Mouse (Mus musculus): Measurements from ENCODE around the gene Smim7. TPM values are rescaled to one million over a fixed set of nuclear protein-coding genes. Genes with fewer than 3 reads are reported as not detected.

Smim7 gene
- polyA plus RNA-seq, 1 experiment from 2014 or later, result 122 TPM

- H3K4me3 ChIP-seq, result peak overlapping the region; percentile 72
- peaks cover 36% of the 10 kb centered on the region for H3K4me1 ChIP-seq (replicated peaks)
- H3K36me3 ChIP-seq, result peaks cover 13% of the 10 kb centered on the region
- H3K9ac ChIP-seq, result peak overlapping the region; percentile 60
- H3K9me3 ChIP-seq, result no peaks in the 10 kb centered on the region
- 7% methylated on average over 10 of the region's 10 CpGs for WGBS
- H3K4me2 ChIP-seq, result peak overlapping the region; percentile 87
- H3K27ac ChIP-seq (replicated peaks), result peak overlapping the region; percentile 85
- H3K27me3 ChIP-seq, result no peaks in the 10 kb centered on the region
- ATAC-seq (ENCODE audit: low FRiP score, low read depth), result no peak
Observed at GRCm38 (mm10) chr8:72572507-72572906, 1.6 kb upstream of the Smim7 start.

- peaks cover 36% of the 10 kb centered on the region for H3K4me1 ChIP-seq (replicated peaks)
- peaks cover 19% of the 10 kb centered on the region for H3K36me3 ChIP-seq
- peak within 1 kb of the TSS; percentile 62 for H3K9ac ChIP-seq
- H3K27ac ChIP-seq (replicated peaks), result peak within 1 kb of the TSS; percentile 85
- peak within 1 kb of the TSS; percentile 87 for H3K4me2 ChIP-seq
- peak within 1 kb of the TSS; percentile 72 for H3K4me3 ChIP-seq
- WGBS, result under 1% methylated on average over 40 of the region's 45 CpGs
- H3K27me3 ChIP-seq, result no peaks in the 10 kb centered on the region
- no peaks in the 10 kb centered on the region for H3K9me3 ChIP-seq
- ATAC-seq (ENCODE audit: low FRiP score, low read depth), result peak; percentile 35
Observed at GRCm38 (mm10) chr8:72571611-72572473, 954 bp upstream of the Smim7 start, which contains the start of gene Tmem38a. Tmem38a (plus strand) TSS chr8:72572055.

- no peaks in the 10 kb centered on the region for H3K27me3 ChIP-seq
- ATAC-seq (ENCODE audit: low FRiP score, low read depth), result no peak
- no peak overlapping the region for H3K4me2 ChIP-seq
- H3K36me3 ChIP-seq, result peaks cover 43% of the 10 kb centered on the region
- H3K9ac ChIP-seq, result no peak overlapping the region
- H3K4me3 ChIP-seq, result no peak overlapping the region
- H3K4me1 ChIP-seq (replicated peaks), result peaks cover 20% of the 10 kb centered on the region
- WGBS, result 93% methylated on average over 2 of the region's 2 CpGs
- H3K27ac ChIP-seq (replicated peaks), result no peak overlapping the region
- H3K9me3 ChIP-seq, result no peaks in the 10 kb centered on the region
Observed at GRCm38 (mm10) chr8:72565970-72566369, 4.9 kb downstream of the Smim7 start.

GRCm38 (mm10) chr8:72561111-72561689, 9.7 kb downstream of the Smim7 start:
- no peak overlapping the region for H3K9ac ChIP-seq
- 88% methylated on average over 1 of the region's 1 CpGs for WGBS
- H3K36me3 ChIP-seq, result peaks cover 35% of the 10 kb centered on the region
- H3K27ac ChIP-seq (replicated peaks), result no peak overlapping the region
- no peak overlapping the region for H3K4me3 ChIP-seq
- H3K4me1 ChIP-seq (replicated peaks), result no peaks in the 10 kb centered on the region
- no peak overlapping the region for H3K4me2 ChIP-seq
- ATAC-seq (ENCODE audit: low FRiP score, low read depth), result no peak
- no peaks in the 10 kb centered on the region for H3K9me3 ChIP-seq
- H3K27me3 ChIP-seq, result no peaks in the 10 kb centered on the region

GRCm38 (mm10) chr8:72555770-72556169, 15.1 kb downstream of the Smim7 start:
- ATAC-seq (ENCODE audit: low FRiP score, low read depth), result no peak
- H3K36me3 ChIP-seq, result peaks cover 31% of the 10 kb centered on the region

GRCm38 (mm10) chr8:72549314-72549892, 21.5 kb downstream of the Smim7 start:
- peaks cover 8% of the 10 kb centered on the region; the same call in 1 of the 2 replicates for H3K36me3 ChIP-seq
- H3K9me3 ChIP-seq, result no peaks in the 10 kb centered on the region
- peaks cover 55% of the 10 kb centered on the region for H3K4me1 ChIP-seq (replicated peaks)
- H3K4me2 ChIP-seq, result peak overlapping the region; percentile 99
- no peak for ATAC-seq (ENCODE audit: low FRiP score, low read depth)
- H3K27me3 ChIP-seq, result no peaks in the 10 kb centered on the region
- peak overlapping the region; percentile 99 for H3K9ac ChIP-seq
- peak overlapping the region; percentile 94 for H3K4me3 ChIP-seq
- WGBS, result 13% methylated on average over 5 of the region's 5 CpGs
- H3K27ac ChIP-seq (replicated peaks), result peak overlapping the region; percentile 87

More at GRCm38 (mm10) chr8:72555770-72556169, 15.1 kb downstream of the Smim7 start:
- no peak overlapping the region for H3K27ac ChIP-seq (replicated peaks)
- peaks cover 12% of the 10 kb centered on the region; the same call in 1 of the 2 replicates for H3K4me1 ChIP-seq (replicated peaks)
- H3K27me3 ChIP-seq, result no peaks in the 10 kb centered on the region
- H3K9ac ChIP-seq, result no peak overlapping the region
- H3K4me3 ChIP-seq, result no peak overlapping the region
- no peak overlapping the region for H3K4me2 ChIP-seq
- H3K9me3 ChIP-seq, result no peaks in the 10 kb centered on the region
- 51% methylated on average over 4 of the region's 4 CpGs for WGBS

- Histone ChIP-seq H3K27me3 (no peaks in the 10 kb centered on the region), H3K27ac (replicated peaks) (peak overlapping the region; percentile 87), H3K9me3 (no peaks in the 10 kb centered on the region), H3K9ac (peak overlapping the region; percentile 99), H3K4me2 (peak overlapping the region; percentile 99), H3K4me3 (peak overlapping the region; percentile 94), H3K4me1 (replicated peaks) (peaks cover 55% of the 10 kb centered on the region), H3K36me3 (peaks cover 7% of the 10 kb centered on the region; the same call in 1 of the 2 replicates)
- WGBS, result under 1% methylated on average over 43 of the region's 45 CpGs
- ATAC-seq (ENCODE audit: low FRiP score, low read depth), result peak; percentile 6
Observed at GRCm38 (mm10) chr8:72548644-72549313, 22.1 kb downstream of the Smim7 start.

GRCm38 (mm10) chr8:72547802-72548643, 22.9 kb downstream of the Smim7 start, which contains the start of gene Med26:
Med26 (minus strand) TSS chr8:72548270.
- ATAC-seq (ENCODE audit: low FRiP score, low read depth), result peak; percentile 96
- peaks cover 55% of the 10 kb centered on the region for H3K4me1 ChIP-seq (replicated peaks)
- no peaks in the 10 kb centered on the region for H3K27me3 ChIP-seq
- H3K9ac ChIP-seq, result peak within 1 kb of the TSS; percentile 99
- H3K36me3 ChIP-seq, result peaks cover 3% of the 10 kb centered on the region; the same call in 1 of the 2 replicates
- peak within 1 kb of the TSS; percentile 99 for H3K4me2 ChIP-seq
- under 1% methylated on average over 85 of the region's 92 CpGs for WGBS
- H3K9me3 ChIP-seq, result no peaks in the 10 kb centered on the region
- H3K4me3 ChIP-seq, result peak within 1 kb of the TSS; percentile 94
- peak within 1 kb of the TSS; percentile 87 for H3K27ac ChIP-seq (replicated peaks)

- Histone ChIP-seq H3K27ac (replicated peaks) (peak overlapping the region; percentile 87), H3K4me3 (peak overlapping the region; percentile 94), H3K4me1 (replicated peaks) (peaks cover 48% of the 10 kb centered on the region), H3K36me3 (peaks cover 3% of the 10 kb centered on the region; the same call in 1 of the 2 replicates), H3K4me2 (peak overlapping the region; percentile 99), H3K9ac (peak overlapping the region; percentile 99), H3K27me3 (no peaks in the 10 kb centered on the region), H3K9me3 (no peaks in the 10 kb centered on the region)
- ATAC-seq (ENCODE audit: low FRiP score, low read depth), result peak; percentile 4; the same call in 1 of the 2 replicates
- WGBS, result 1% methylated on average over 27 of the region's 27 CpGs
Observed at GRCm38 (mm10) chr8:72547122-72547801, 23.6 kb downstream of the Smim7 start.

- H3K27me3 ChIP-seq, result no peaks in the 10 kb centered on the region
- no peak for ATAC-seq (ENCODE audit: low FRiP score, low read depth)
- no peak overlapping the region for H3K9ac ChIP-seq
- no peaks in the 10 kb centered on the region for H3K9me3 ChIP-seq
- H3K4me3 ChIP-seq, result no peak overlapping the region
- H3K36me3 ChIP-seq, result peaks cover 3% of the 10 kb centered on the region; the same call in 1 of the 2 replicates
- no peaks in the 10 kb centered on the region for H3K4me1 ChIP-seq (replicated peaks)
- no peak overlapping the region for H3K27ac ChIP-seq (replicated peaks)
- no peak overlapping the region for H3K4me2 ChIP-seq
Observed at GRCm38 (mm10) chr8:72539234-72539633, 31.7 kb downstream of the Smim7 start.
